Comparison of ENCODE assay signal across 9 mouse cellular contexts in the genomic region with DNA sequence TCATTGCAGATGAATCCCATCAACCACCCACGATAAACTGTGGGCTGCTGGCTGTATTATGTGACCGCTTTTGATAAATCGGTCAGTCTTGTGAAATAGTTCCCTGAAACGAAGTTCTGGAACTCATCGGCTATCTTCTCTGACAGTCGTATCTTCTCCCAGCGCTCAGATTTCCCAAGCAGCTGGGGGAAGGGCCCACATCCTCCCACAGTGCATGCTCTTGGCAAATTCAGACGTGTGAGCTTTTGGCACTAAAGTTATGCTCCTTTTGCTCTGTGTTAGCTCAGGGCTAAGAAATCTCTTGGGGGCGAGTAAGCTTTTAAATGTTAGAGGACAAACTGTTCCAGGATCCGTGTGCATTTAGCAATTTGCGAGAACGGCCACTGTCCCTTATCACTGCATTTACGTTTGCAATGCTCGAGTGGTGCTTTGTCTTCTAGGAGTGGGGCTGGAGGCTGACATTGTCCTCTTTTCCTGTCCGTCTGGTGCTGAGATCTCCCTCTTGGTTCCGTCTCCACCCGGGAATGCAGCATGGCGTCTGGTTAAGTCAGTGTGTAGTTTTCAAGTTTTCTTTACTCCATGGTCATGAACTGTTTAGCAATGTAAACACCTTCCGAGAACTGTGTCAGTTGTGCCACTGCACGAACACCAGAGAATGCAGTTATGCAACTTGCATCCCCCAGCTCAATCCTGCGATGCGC. TPM values are rescaled to one million over a fixed set of nuclear protein-coding genes. Genes with fewer than 3 reads are reported as not detected.
DNase-seq lines count a peak whose midpoint lies in the region; ATAC-seq and TF ChIP-seq lines count a peak whose summit lies in the region.
"Had no signal": no experiment of that assay in that cellular context is flagged by ENCODE, and none has a peak within 500 bp of the region (broad histone marks: within the 10 kb centered on the region; RNA-seq: fewer than 3 reads in every experiment).

No protein-coding gene starts in this region.

- H3K36me3 ChIP-seq in kidney, embryonic 15.5 days = no peaks in the 10 kb centered on the region
- H3K36me3 ChIP-seq in hindbrain, postnatal 0 days (ENCODE audit: insufficient read depth, low read length) = no peaks in the 10 kb centered on the region
- H3K36me3 ChIP-seq: neural tube, embryonic 12.5 days had no signal

- H3K4me1 ChIP-seq in kidney, embryonic 15.5 days = peaks cover 14% of the 10 kb centered on the region
- H3K4me1 ChIP-seq in hindbrain, postnatal 0 days (ENCODE audit: insufficient read depth, low read length) = no peaks in the 10 kb centered on the region
- H3K4me1 ChIP-seq: neural tube, embryonic 12.5 days had no signal

- WGBS in kidney, embryonic 15.5 days = 26% methylated on average over 22 of the region's 22 CpGs
- WGBS in hindbrain, postnatal 0 days = 72% methylated on average over 22 of the region's 22 CpGs

- H3K9ac ChIP-seq in kidney, embryonic 15.5 days = no peak overlapping the region; the same call in 1 of the 2 replicates
- no peak overlapping the region for H3K9ac ChIP-seq in hindbrain, postnatal 0 days (replicated peaks; ENCODE audit: low read length)
- H3K9ac ChIP-seq: neural tube, embryonic 12.5 days had no signal

- no peaks in the 10 kb centered on the region for H3K27me3 ChIP-seq in kidney, embryonic 15.5 days
- no peaks in the 10 kb centered on the region for H3K27me3 ChIP-seq in hindbrain, postnatal 0 days (ENCODE audit: insufficient read depth, low read length)
- H3K27me3 ChIP-seq: neural tube, embryonic 12.5 days had no signal

- H3K27ac ChIP-seq in kidney, embryonic 15.5 days = peak overlapping the region; percentile 64
- no peak overlapping the region for H3K27ac ChIP-seq in hindbrain, postnatal 0 days
- H3K27ac ChIP-seq: neural tube, embryonic 12.5 days had no signal

- ATAC-seq in kidney, embryonic 15.5 days (replicated peaks; ENCODE audit: low FRiP score) = peak; percentile 83
- no peak for ATAC-seq in monocyte, adult 5-6 weeks (replicated peaks; ENCODE audit: insufficient number of reproducible peaks, low FRiP score, low TSS enrichment, poor library complexity, severe bottlenecking)
- no peak for ATAC-seq in megakaryocyte-erythroid progenitor cell, adult 5-6 weeks (replicated peaks; ENCODE audit: low FRiP score, low TSS enrichment, poor library complexity, severe bottlenecking)
- ATAC-seq in hindbrain, postnatal 0 days = no peak

- DNase-seq in adrenal gland, adult 2 months = peak; percentile 36
- DNase-seq in adrenal gland, postnatal 4 days (ENCODE audit: low spot score in 2 of 2) = no peak
- DNase-seq in gastrocnemius, postnatal 14 days = peak; percentile 33
- peak; percentile 45 for DNase-seq in ovary, postnatal 14 days (ENCODE audit: low spot score)
- DNase-seq in hindbrain, postnatal 0 days (ENCODE audit: low spot score) = no peak

- TF ChIP-seq CTCF in hindbrain, postnatal 0 days (IDR thresholded peaks at IDR 0.05; ENCODE audit: low read depth) = no peak

- H3K4me2 ChIP-seq in kidney, embryonic 15.5 days = peak overlapping the region; percentile 58
- no peak overlapping the region for H3K4me2 ChIP-seq in hindbrain, postnatal 0 days (ENCODE audit: low read depth, low read length)
- H3K4me2 ChIP-seq: neural tube, embryonic 12.5 days had no signal

- intact Hi-C loops in gastrocnemius, postnatal 14 days (cut with DNase I; ENCODE audit: low total_unique reads) = loop anchor here (5.0 to 10.0 kb wide), 2 partner anchors 272 to 559 kb away; no protein-coding TSS in a partner anchor

- H3K4me3 ChIP-seq in kidney, embryonic 15.5 days (replicated peaks) = peak overlapping the region; percentile 29
- H3K4me3 ChIP-seq in hindbrain, postnatal 0 days (ENCODE audit: low read length) = no peak overlapping the region
- H3K4me3 ChIP-seq: neural tube, embryonic 12.5 days had no signal

- H3K9me3 ChIP-seq in kidney, embryonic 15.5 days (replicated peaks) = no peaks in the 10 kb centered on the region
- no peaks in the 10 kb centered on the region for H3K9me3 ChIP-seq in hindbrain, postnatal 0 days (ENCODE audit: low read length)
- H3K9me3 ChIP-seq: neural tube, embryonic 12.5 days had no signal

RNA-seq across cellular contexts. Expression of a gene that starts 12.3 kb away (rescaled TPM):
- total RNA-seq in adrenal gland, adult 2 months (2021) = under 1 TPM; 0.73 to 0.86 TPM
- polyA plus RNA-seq in adrenal gland, adult 2 months (2012; rRNA removed) = 0.08 TPM in 2 replicates
- total RNA-seq in adrenal gland, postnatal 4 days (2021) = 1 to 10 TPM; 8.3 to 9.3 TPM
- 1 to 10 TPM in 1 of 2 experiments, under 1 TPM in 1; 0.80 to 1.1 TPM for total RNA-seq in gastrocnemius, postnatal 14 days (2021)
- 21.2 and 25.0 TPM in 2 replicates for polyA plus RNA-seq in kidney, embryonic 15.5 days (2015; fragmentation: Nextera tagmentation; extraction: Ambion mirVana)
- 1.2 to 3.4 TPM in 2 of 3 replicates, not detected in the other for total RNA-seq in monocyte, adult 5-6 weeks (2017)
- total RNA-seq in megakaryocyte-erythroid progenitor cell, adult 5-6 weeks (2014; fragmentation: Nextera tagmentation) = 19.2 and 28.0 TPM in 2 replicates
- 36.4 and 44.1 TPM in 2 replicates for total RNA-seq in megakaryocyte-erythroid progenitor cell, adult 5-6 weeks (2017)
- total RNA-seq in hindbrain, postnatal 0 days (2014; rRNA removed) = 0.61 and 1.6 TPM in 2 replicates
- polyA plus RNA-seq in hindbrain, postnatal 0 days (2015; fragmentation: Nextera tagmentation; extraction: Ambion mirVana) = 2.0 and 2.4 TPM in 2 replicates

Comparison
In these comparisons a context has a peak if more than half of its experiments do, and no peak if none do; other contexts are left out.
1. DNase-seq: peak in adrenal gland, adult 2 months (single experiment), gastrocnemius, postnatal 14 days (single experiment) and ovary, postnatal 14 days (single experiment); none in adrenal gland, postnatal 4 days (0 of 2) and hindbrain, postnatal 0 days (single experiment).